Mouse (Mus musculus) hindbrain, embryonic 12.5 days (tissue): ENCODE measurements around the gene Dhx40. TPM values are rescaled to one million over a fixed set of nuclear protein-coding genes. Genes with fewer than 3 reads are reported as not detected.
"Not testable (repeated sequence)": the region's sequence is repeated elsewhere in the genome, so short reads cannot be mapped to it uniquely, and the experiment has no call there.

Experiments used
- ATAC-seq: fragments of 200-750 bp; cut with Nextera tagmentation; 2 replicates; pipeline ENCODE4 v1.8.0; 2017; ENCODE audit warnings: moderate TSS enrichment; ENCODE audit not compliant: low FRiP score
- H3K27ac ChIP-seq: fragments of 300-500 bp; sonication (generic); 2 replicates; pipeline ENCODE4 v1.5.1; 2016; ENCODE audit warnings: mild to moderate bottlenecking
- H3K27me3 ChIP-seq: fragments of 300-500 bp; sonication (generic); 2 replicates; pipeline ENCODE4 v1.6.1; 2016; ENCODE audit warnings: mild to moderate bottlenecking
- H3K36me3 ChIP-seq: fragments of 300-500 bp; sonication (generic); 2 replicates; pipeline ENCODE4 v1.6.1; 2016; ENCODE audit warnings: mild to moderate bottlenecking
- H3K4me1 ChIP-seq: fragments of 300-500 bp; sonication (generic); 2 replicates; pipeline ENCODE4 v1.6.1; 2016
- H3K4me2 ChIP-seq: fragments of 300-500 bp; sonication (generic); replicated peaks from 2 replicates; pipeline ENCODE4 v1.6.1; 2016; ENCODE audit warnings: mild to moderate bottlenecking
- H3K4me3 ChIP-seq: fragments of 300-500 bp; sonication (generic); 2 replicates; pipeline ENCODE4 v1.5.1; 2016; ENCODE audit warnings: mild to moderate bottlenecking
- H3K9ac ChIP-seq: fragments of 300-500 bp; sonication (generic); 2 replicates; pipeline ENCODE4 v1.6.1; 2016; ENCODE audit warnings: mild to moderate bottlenecking, moderate library complexity
- H3K9me3 ChIP-seq: fragments of 300-500 bp; sonication (generic); replicated peaks from 2 replicates; pipeline ENCODE4 v1.6.1; 2016; ENCODE audit warnings: mild to moderate bottlenecking
- WGBS: fragments of 180-500 bp; shearing (Covaris S2); methylation state at CpG from one replicate; pipeline ENCODE4 v1.1.7; 2016; 5-methylcytosine and 5-hydroxymethylcytosine counted together
- polyA plus RNA-seq: library from polyadenylated mRNA; unstranded; fragments of >200 nt; fragmentation: Nextera tagmentation; extraction: Ambion mirVana; gene quantifications from 2 replicates; pipeline ENCODE4 v1.2.1, GENCODE M21; 2016

Dhx40 gene
- polyA plus RNA-seq, 1 experiment from 2014 or later: 39.0 TPM

DNA sequence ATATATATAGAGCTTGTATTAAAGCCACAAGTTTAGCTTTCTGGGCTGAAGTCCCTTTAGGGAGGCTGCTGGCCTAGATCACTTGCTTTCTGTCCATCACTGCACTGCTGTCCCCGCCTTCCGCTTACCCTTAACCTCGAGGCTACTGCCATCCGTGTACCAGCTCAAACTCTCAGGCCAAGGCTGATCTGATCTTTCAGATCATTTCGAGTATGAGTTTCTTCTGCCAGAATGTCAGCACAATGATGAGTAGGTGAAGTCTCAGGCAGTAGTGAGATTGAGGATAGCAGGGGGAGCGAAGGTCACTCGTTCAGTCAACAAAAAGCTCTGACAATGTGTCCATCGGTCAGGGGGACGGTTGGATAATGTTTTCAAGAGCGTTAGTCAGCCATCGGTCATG is 5.7 kb upstream of the Dhx40 start:
- not testable (repeated sequence) for H3K4me1 ChIP-seq, H3K4me3 ChIP-seq, ATAC-seq, H3K9me3 ChIP-seq, H3K36me3 ChIP-seq, H3K27ac ChIP-seq, H3K9ac ChIP-seq, H3K27me3 ChIP-seq, H3K4me2 ChIP-seq
- WGBS: 78% methylated on average over 5 of the region's 11 CpGs

DNA sequence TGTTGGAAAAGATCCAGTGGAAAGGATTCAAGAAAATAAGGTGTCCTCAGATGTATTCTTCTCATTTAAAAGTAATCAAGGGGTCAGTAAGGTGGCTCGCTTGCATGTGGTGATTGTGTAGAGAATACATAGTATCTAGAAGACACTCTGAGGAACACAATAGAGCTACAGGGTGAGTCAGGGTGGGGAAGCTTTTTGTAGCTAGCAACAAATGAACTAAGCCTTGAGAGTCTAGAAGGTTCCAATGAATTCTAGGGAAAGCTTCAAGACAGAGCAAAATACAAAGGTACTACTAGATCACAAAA is 3.7 kb upstream of the Dhx40 start:
- ATAC-seq: no peak
- Histone ChIP-seq H3K4me3 (no peak overlapping the region), H3K27ac (no peak overlapping the region), H3K27me3 (no peaks in the 10 kb centered on the region; the same call in 1 of the 2 replicates), H3K9me3 (no peaks in the 10 kb centered on the region), H3K36me3 (no peaks in the 10 kb centered on the region), H3K4me1 (peaks cover 6% of the 10 kb centered on the region), H3K4me2 (no peak overlapping the region), H3K9ac (no peak overlapping the region)
- 86% methylated on average over 1 of the region's 1 CpGs for WGBS

DNA sequence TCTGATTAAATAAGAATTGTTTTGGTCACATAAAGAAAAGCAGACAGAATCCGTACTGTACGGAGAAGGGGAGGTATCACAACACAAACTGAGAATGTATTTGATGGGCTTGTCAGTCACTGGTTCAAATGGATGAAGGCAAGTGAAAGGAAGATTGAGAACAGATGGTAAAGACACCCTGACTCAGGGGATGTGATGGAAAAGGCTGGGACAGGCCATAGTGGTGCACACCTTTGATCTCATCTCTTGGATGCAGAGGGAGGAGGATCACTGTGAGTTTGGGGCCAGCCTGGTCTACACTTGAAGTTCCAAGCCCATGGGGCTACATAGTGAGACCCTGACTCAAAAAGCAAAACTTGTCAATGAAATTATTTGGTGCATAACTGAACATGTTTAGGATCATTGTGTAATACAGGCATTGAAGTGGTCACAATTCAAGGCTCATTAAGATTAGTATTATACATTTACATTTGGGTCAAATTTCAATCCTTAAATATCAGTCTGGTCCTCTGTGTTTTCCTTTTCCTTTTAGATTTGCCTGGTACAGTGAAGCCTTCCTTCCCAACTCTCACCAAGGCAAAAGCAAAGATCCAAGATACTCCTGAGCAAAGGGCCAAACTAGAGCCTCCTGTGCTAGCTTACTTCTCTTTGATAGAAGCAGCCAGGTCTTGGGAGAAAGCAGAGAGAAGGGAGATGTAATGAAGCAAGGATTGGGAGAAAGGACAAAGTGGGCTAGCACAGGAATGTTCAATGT is 3.2 kb upstream of the Dhx40 start:
- H3K36me3 ChIP-seq: no peaks in the 10 kb centered on the region
- H3K27ac ChIP-seq: no peak overlapping the region
- H3K9me3 ChIP-seq: no peaks in the 10 kb centered on the region
- H3K4me2 ChIP-seq: no peak overlapping the region
- 87% methylated on average over 2 of the region's 2 CpGs for WGBS
- no peaks in the 10 kb centered on the region; the same call in 1 of the 2 replicates for H3K27me3 ChIP-seq
- no peak overlapping the region for H3K4me3 ChIP-seq
- H3K9ac ChIP-seq: no peak overlapping the region
- peaks cover 8% of the 10 kb centered on the region for H3K4me1 ChIP-seq
- no peak for ATAC-seq

DNA sequence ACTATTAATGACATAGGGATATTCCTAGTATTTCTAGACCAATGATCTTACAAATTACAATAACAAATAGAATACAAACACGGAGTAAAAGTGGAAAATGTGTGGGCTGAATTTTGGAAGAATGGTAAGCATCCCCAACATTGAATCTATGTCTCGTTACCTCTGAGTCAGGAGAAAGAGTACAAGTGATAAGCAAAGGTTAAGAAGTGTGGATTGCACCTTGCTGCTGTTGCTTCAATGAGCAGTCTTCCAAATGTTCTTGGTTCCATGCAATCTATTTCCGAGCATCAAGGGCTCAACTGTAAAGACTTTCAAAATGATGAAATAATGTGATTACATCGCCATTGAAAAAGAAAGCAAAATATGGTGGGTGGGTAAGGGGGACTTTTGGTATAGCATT is 2.3 kb upstream of the Dhx40 start:
- H3K36me3 ChIP-seq: peaks cover 1% of the 10 kb centered on the region; the same call in 1 of the 2 replicates
- no peak overlapping the region for H3K4me3 ChIP-seq
- no peak overlapping the region for H3K9ac ChIP-seq
- WGBS: 72% methylated on average over 4 of the region's 4 CpGs
- no peak for ATAC-seq
- no peak overlapping the region for H3K4me2 ChIP-seq
- peaks cover 8% of the 10 kb centered on the region for H3K4me1 ChIP-seq
- H3K9me3 ChIP-seq: no peaks in the 10 kb centered on the region
- H3K27me3 ChIP-seq: no peaks in the 10 kb centered on the region; the same call in 1 of the 2 replicates
- H3K27ac ChIP-seq: no peak overlapping the region

DNA sequence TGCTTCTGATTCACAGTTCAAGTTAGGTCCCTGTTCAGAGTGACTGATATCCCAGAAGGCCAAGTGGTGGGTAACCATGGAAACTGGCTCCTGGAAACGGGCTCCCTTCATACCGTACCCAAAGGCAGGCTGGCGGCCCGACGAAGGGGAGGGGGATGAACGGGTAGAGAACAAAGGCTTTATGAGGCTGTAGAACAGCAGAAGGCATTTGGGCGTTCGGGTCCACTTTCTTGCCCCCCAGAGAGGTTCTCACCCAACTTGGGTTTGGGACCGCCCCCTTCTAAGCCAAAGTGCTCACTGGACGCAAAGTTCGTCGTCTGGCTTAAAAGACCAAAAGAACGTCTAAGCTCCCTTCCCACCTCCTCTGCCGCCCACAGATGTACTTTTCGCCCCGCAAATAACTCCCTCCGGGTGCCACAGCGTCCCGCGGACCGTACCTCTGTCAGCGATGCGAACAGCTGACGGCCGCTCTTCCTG is 507 bp downstream of the Dhx40 start:
- Histone ChIP-seq H3K4me2 (peak overlapping the region; percentile 62), H3K4me1 (peaks cover 8% of the 10 kb centered on the region), H3K9me3 (no peaks in the 10 kb centered on the region), H3K4me3 (peak overlapping the region; percentile 80), H3K27me3 (no peaks in the 10 kb centered on the region; the same call in 1 of the 2 replicates), H3K9ac (peak overlapping the region; percentile 70), H3K36me3 (peaks cover 24% of the 10 kb centered on the region), H3K27ac (peak overlapping the region; percentile 83)
- peak; percentile 86 for ATAC-seq
- WGBS: under 1% methylated on average over 25 of the region's 25 CpGs

DNA sequence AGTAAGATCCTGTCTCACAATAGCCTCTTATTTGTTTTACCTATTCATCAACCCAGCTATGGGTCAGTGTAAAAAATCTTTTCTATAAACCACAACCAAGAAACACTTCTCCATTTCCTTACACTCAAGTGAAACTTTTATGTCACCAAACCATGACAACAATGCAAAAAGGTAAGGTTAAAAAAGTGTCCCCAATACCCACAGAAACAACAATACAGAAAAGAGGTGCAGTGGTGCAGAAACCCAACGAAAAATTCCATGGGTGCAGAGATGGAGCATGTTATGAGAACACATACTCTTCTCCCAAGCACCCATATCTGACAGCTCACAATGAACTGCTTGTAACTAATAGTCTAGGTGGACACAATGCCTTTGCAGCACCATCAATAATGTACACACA is 13.4 kb downstream of the Dhx40 start:
- Histone ChIP-seq H3K27me3 (no peaks in the 10 kb centered on the region), H3K9ac (no peak overlapping the region), H3K4me3 (no peak overlapping the region), H3K4me1 (no peaks in the 10 kb centered on the region), H3K27ac (no peak overlapping the region), H3K36me3 (peaks cover 55% of the 10 kb centered on the region), H3K4me2 (no peak overlapping the region), H3K9me3 (no peaks in the 10 kb centered on the region)
- ATAC-seq: no peak
- 84% methylated on average over 1 of the region's 1 CpGs for WGBS

DNA sequence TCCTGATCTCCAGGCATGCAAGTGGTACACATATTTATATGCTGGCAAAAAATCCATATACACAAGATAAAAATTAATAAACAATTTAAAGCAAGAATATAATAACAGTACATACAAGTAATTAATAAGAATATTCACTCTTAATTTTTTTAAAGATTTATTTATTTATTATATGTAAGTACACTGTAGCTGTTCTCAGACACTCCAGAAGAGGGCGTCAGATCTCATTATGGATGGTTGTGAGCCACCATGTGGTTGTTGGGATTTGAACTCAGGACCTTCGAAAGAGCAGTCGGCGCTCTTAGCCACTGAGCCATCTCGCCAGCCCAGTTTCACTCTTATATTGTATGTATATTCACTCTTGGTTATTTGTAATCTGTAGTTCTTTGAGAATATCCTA is 20.1 kb downstream of the Dhx40 start:
- not testable (repeated sequence) for H3K27me3 ChIP-seq, H3K4me3 ChIP-seq, H3K4me1 ChIP-seq, H3K9ac ChIP-seq, H3K27ac ChIP-seq, H3K4me2 ChIP-seq, ATAC-seq, H3K9me3 ChIP-seq
- H3K36me3 ChIP-seq: peaks cover 70% of the 10 kb centered on the region
- WGBS: 95% methylated on average over 5 of the region's 5 CpGs

DNA sequence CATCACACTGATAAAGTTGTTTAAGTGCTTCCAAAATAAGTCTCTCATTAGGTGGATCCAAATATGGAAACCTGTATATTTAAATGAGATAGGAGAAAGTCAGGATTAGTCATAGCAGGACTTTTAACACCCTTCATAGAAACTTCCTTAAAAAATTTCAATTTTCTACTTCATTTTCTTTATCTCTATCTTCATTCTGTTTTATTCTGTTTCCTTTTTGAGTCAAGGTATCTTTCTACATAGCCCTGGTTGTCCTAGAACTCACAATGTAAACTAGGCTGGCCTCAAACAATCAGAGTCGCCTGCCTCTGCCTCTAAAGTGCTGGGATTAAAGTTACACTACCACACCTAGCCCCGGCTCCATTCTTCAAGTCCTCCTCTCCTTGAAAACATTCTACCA is 21.8 kb downstream of the Dhx40 start:
- Histone ChIP-seq H3K4me1 (no peaks in the 10 kb centered on the region), H3K36me3 (peaks cover 72% of the 10 kb centered on the region), H3K9me3 (no peaks in the 10 kb centered on the region), H3K9ac (no peak overlapping the region), H3K4me3 (no peak overlapping the region), H3K4me2 (no peak overlapping the region), H3K27me3 (no peaks in the 10 kb centered on the region), H3K27ac (no peak overlapping the region)
- ATAC-seq: no peak
- 93% methylated on average over 2 of the region's 2 CpGs for WGBS

DNA sequence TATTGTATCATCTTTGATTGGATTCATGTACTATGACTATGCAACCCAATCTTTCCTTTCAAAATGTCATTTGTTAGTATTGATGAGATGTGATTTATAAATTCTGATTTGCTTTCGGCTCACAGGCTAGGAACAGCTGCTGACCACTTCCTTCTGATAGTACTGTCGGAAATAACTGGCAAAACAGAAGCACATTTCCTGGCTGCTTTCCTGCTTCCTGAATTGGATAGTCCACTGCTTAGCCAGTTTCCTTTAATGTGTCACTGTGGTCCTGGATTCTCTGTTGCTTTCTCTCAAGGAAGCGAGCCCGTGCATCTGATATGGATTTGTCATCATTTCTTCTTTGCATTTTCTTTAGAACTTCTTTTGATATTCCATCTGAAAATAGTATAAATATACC is 37.7 kb downstream of the Dhx40 start:
- peaks cover 58% of the 10 kb centered on the region for H3K36me3 ChIP-seq
- no peak for ATAC-seq

DNA sequence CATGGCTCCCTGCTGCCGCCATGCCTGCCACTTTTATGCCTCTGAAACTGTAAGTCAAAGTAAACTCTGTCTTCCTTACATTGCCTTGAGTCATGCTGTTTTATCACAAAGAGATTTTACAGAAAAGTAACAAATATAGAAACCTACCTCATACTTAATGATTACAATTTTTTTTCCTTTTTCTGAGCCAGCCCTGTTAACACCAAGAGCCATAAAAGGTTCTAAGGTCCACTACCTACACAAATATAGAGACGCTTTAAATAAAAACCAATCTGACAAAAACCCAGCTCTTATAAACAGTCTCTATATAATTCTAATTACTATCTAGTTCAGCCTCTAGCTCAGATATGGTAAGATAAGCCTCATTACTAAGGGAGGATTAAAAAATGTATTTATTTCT is 43.0 kb downstream of the Dhx40 start:
- Histone ChIP-seq H3K4me1 (no peaks in the 10 kb centered on the region), H3K4me3 (no peak overlapping the region), H3K27ac (no peak overlapping the region), H3K9me3 (no peaks in the 10 kb centered on the region), H3K4me2 (no peak overlapping the region), H3K9ac (no peak overlapping the region), H3K27me3 (no peaks in the 10 kb centered on the region), H3K36me3 (peaks cover 15% of the 10 kb centered on the region; the same call in 1 of the 2 replicates)
- WGBS: 94% methylated on average over 2 of the region's 2 CpGs
- no peak for ATAC-seq

More for the DNA sequence above, 37.7 kb downstream of the Dhx40 start:
- Histone ChIP-seq H3K4me3 (no peak overlapping the region), H3K4me2 (no peak overlapping the region), H3K9me3 (no peaks in the 10 kb centered on the region), H3K4me1 (no peaks in the 10 kb centered on the region), H3K27me3 (no peaks in the 10 kb centered on the region), H3K27ac (no peak overlapping the region), H3K9ac (no peak overlapping the region)
- 87% methylated on average over 4 of the region's 4 CpGs for WGBS

DNA sequence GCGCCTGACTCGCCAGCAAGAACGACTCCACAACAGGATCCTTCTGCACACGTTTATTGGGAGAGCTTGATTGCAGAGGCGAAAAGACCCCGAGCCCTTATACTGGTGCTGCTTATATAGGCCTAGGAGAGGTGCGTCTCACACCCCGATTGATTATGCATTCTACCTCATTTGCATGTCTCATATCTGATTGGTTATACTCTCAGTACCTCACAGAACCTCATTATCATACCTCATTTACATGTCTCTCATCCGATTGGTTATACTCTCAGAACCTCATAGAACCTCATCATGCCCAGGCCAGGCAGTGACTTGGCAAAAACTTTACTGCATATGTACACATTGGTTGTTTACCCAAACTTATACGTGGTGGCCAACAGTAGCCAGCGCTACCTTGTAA is 44.4 kb downstream of the Dhx40 start:
- H3K9me3 ChIP-seq, H3K4me3 ChIP-seq, ATAC-seq, H3K4me2 ChIP-seq, H3K4me1 ChIP-seq, H3K27me3 ChIP-seq, H3K27ac ChIP-seq, H3K9ac ChIP-seq, H3K36me3 ChIP-seq: not testable (repeated sequence)
- WGBS: 92% methylated on average over 11 of the region's 11 CpGs

DNA sequence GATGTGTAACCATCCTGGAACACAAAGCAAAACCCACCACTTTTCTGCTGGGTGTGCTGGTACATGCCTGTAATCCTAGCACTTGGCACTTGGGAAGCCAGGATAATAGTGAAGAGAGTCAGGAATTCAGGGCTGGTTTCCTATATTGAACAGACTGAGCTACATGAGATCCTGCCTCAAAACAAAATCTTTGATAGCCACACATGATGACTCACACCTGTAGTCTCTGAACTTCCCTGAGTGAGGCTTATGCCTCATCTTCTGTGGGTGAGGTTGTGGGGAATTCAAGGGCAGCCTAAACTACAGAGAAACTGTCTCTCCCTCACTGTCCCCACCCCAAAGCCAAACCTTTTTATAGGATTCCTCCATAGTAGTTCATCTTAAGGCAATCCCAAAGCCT is 47.2 kb downstream of the Dhx40 start:
- peaks cover 14% of the 10 kb centered on the region for H3K4me1 ChIP-seq
- no peak overlapping the region for H3K4me2 ChIP-seq
- H3K27me3 ChIP-seq: no peaks in the 10 kb centered on the region
- ATAC-seq: no peak
- no peak overlapping the region for H3K4me3 ChIP-seq
- H3K27ac ChIP-seq: no peak overlapping the region
- no peaks in the 10 kb centered on the region for H3K9me3 ChIP-seq
- H3K9ac ChIP-seq: no peak overlapping the region
- no peaks in the 10 kb centered on the region for H3K36me3 ChIP-seq

DNA sequence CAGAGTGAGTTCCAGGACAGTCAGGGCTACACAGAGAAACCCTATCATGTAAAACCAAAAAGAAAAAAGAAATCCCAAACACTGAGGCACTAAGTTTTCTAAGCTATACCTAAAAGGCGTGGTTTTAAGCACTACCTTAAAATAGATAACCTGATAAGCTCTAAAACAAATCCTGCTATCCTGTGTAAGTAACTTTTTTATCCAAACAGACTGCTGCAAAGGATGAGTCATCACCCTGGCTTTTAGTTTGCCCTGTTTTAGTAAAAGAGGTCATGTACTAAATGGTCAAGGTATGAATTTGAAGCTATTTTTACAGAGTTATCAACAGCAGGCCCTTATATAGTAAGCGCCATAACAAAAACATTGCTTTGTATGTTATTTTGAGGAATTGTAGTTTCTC is 47.7 kb downstream of the Dhx40 start:
- Histone ChIP-seq H3K4me1 (peaks cover 19% of the 10 kb centered on the region), H3K27me3 (no peaks in the 10 kb centered on the region), H3K4me3 (no peak overlapping the region), H3K27ac (no peak overlapping the region), H3K36me3 (no peaks in the 10 kb centered on the region), H3K4me2 (no peak overlapping the region), H3K9ac (no peak overlapping the region), H3K9me3 (no peaks in the 10 kb centered on the region)
- WGBS: 95% methylated on average over 2 of the region's 2 CpGs
- ATAC-seq: no peak
